Mouse (Mus musculus): ENCODE results near the gene Gm17482.

DNA sequence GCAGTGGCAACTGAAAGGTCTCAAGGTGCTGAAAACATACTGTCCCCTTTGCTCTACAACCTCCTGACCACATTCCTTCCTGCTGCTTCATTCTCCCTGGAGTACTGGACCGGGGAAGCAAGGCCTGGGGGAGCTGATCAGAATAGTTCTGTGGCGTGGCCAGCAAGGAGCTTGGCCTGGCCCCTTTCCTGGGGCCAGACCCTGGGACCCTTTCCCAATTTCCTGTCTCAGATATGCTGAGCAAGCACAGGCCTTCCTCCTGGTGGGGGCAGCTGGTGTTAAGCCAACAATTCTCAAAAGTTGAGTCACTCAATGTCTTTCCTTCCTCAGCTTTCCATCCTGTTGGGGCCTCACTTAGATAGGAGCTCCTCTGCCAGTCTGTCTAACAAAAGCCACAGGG is 42.9 kb downstream of the Gm17482 start:
- no peak for TF ChIP-seq CTCF (IDR thresholded peaks at IDR 0.05; ENCODE audit: low read depth)
- peak; percentile 35; the same call in 1 of the 2 replicates for TF ChIP-seq EP300 (IDR thresholded peaks at IDR 0.05; ENCODE audit: low read depth)

All from liver, postnatal 0 days (tissue).